Mouse (Mus musculus) layer of hippocampus, adult 6 months (tissue): ENCODE measurements around the gene St3gal5. TPM values are rescaled to one million over a fixed set of nuclear protein-coding genes. Genes with fewer than 3 reads are reported as not detected.

Experiments used
- long read RNA-seq, 2 experiments: library from polyadenylated mRNA; unstranded; transcript quantifications; one replicate each; pipeline ENCODE4 v2.0.0; 2019 to 2020
- polyA plus RNA-seq: library from polyadenylated mRNA; unstranded; fragments of <200 nt; fragmentation: Nextera tagmentation; gene quantifications from 2 replicates; pipeline ENCODE4 v1.2.3, GENCODE M21; 2021

The St3gal5 gene
- polyA plus RNA-seq, result 47.0 and 51.1 TPM in 2 replicates
- long read RNA-seq, experiment 1, transcript St3gal5-202 (7 exons, 2,439 nt), result minor isoform, 28 of 135 reads
- long read RNA-seq, experiment 1, transcript St3gal5-201 (7 exons, 2,258 nt), result major isoform, 70 of 135 reads
- long read RNA-seq, experiment 1, partial matches to known transcripts, result 32 of 135 reads
- long read RNA-seq, experiment 1, other reads (novel, unspliced or antisense), result 5 of 135 reads
- long read RNA-seq, experiment 2, transcript St3gal5-201 (7 exons, 2,258 nt), result major isoform, 545 of 704 reads
- long read RNA-seq, experiment 2, transcript St3gal5-202 (7 exons, 2,439 nt), result minor isoform, 105 of 704 reads
- long read RNA-seq, experiment 2, partial matches to known transcripts, result 10 of 704 reads
- long read RNA-seq, experiment 2, other reads (novel, unspliced or antisense), result 44 of 704 reads

GRCm38 (mm10) chr6:72097181-72097995, at the start of gene St3gal5:
Gene St3gal5 (plus strand): TSS chr6:72097592.

Other genes with a start within 250 kb of the St3gal5 start
- 25.7 and 26.0 TPM in 2 replicates for gene Ptcd3, start 188.8 kb upstream of the St3gal5 start, polyA plus RNA-seq
- gene Polr1a, start 188.5 kb upstream of the St3gal5 start, polyA plus RNA-seq, result 6.6 and 6.8 TPM in 2 replicates
- 0.92 and 1.2 TPM in 2 replicates for gene Atoh8, start 138.0 kb downstream of the St3gal5 start, polyA plus RNA-seq
- gene Sftpb, start 207.0 kb downstream of the St3gal5 start, polyA plus RNA-seq, result not detected in 2 replicates
- 31.1 and 32.9 TPM in 2 replicates for gene Usp39, start 247.6 kb downstream of the St3gal5 start, polyA plus RNA-seq
- gene 0610030E20Rik, start 249.7 kb downstream of the St3gal5 start, polyA plus RNA-seq, result 10.8 and 11.7 TPM in 2 replicates